Mouse (Mus musculus) testis, adult 2 months (tissue): ENCODE data around the gene Dapp1. TPM values are rescaled to one million over a fixed set of nuclear protein-coding genes. Genes with fewer than 3 reads are reported as not detected.
A peak's percentile ranks its signal among the peaks of the same experiment; 100 is the strongest.

Source experiments
- H3K27ac ChIP-seq: fragments of 200-500 bp; 2 replicates; pipeline ENCODE4 v1.5.1; 2012; ENCODE audit warnings: low read depth, low read length; ENCODE audit not compliant: control insufficient read depth, insufficient read depth
- H3K27me3 ChIP-seq: fragments of 200-500 bp; 2 replicates; pipeline ENCODE4 v1.6.1; 2012; ENCODE audit warnings: mild to moderate bottlenecking, low read length, moderate library complexity; ENCODE audit not compliant: control insufficient read depth, insufficient read depth
- H3K36me3 ChIP-seq: fragments of 200-500 bp; 2 replicates; pipeline ENCODE4 v1.6.1; 2012; ENCODE audit warnings: mild to moderate bottlenecking, low read length; ENCODE audit not compliant: control insufficient read depth, insufficient read depth
- H3K4me1 ChIP-seq: fragments of 200-500 bp; 2 replicates; pipeline ENCODE4 v1.6.1; 2012; ENCODE audit warnings: low read length; ENCODE audit not compliant: control insufficient read depth, insufficient read depth
- H3K4me3 ChIP-seq: fragments of 200-500 bp; 2 replicates; pipeline ENCODE4 v1.5.1; 2012; ENCODE audit warnings: low read depth, mild to moderate bottlenecking, low read length, moderate library complexity, mixed read lengths; ENCODE audit not compliant: control insufficient read depth
- CTCF ChIP-seq: fragments of 200-500 bp; IDR thresholded peaks from 2 replicates; pipeline ENCODE4 v1.5.1; 2012; ENCODE audit warnings: low read depth, mild to moderate bottlenecking, inconsistent platforms, low read length, moderate library complexity; ENCODE audit not compliant: control insufficient read depth, insufficient read depth, insufficient replicate concordance
- POLR2A ChIP-seq: fragments of 200-500 bp; IDR thresholded peaks from 2 replicates; pipeline ENCODE4 v1.6.1; 2012; ENCODE audit warnings: low read depth, mild to moderate bottlenecking, inconsistent platforms, low read length, moderate library complexity; ENCODE audit not compliant: control insufficient read depth
- polyA plus RNA-seq: library from polyadenylated mRNA; depleted of rRNA; stranded (reverse); fragments of >200 nt; gene quantifications from 2 replicates; pipeline ENCODE4 v1.2.3, GENCODE M21; 2012

Dapp1 gene
- polyA plus RNA-seq, 1 experiment = 24.9 TPM

- Histone ChIP-seq H3K4me3 (no peak overlapping the region), H3K36me3 (no peaks in the 10 kb centered on the region), H3K4me1 (no peaks in the 10 kb centered on the region; the same call in 1 of the 2 replicates), H3K27me3 (no peaks in the 10 kb centered on the region), H3K27ac (no peak overlapping the region)
- TF ChIP-seq CTCF (no peak), POLR2A (no peak)
These were observed 17.8 kb downstream of the Dapp1 start for GRCm38 (mm10) chr3:137963508-137963907.

GRCm38 (mm10) chr3:137961736-137962385 lies 19.5 kb downstream of the Dapp1 start:
- Histone ChIP-seq H3K27me3 (no peaks in the 10 kb centered on the region), H3K4me1 (no peaks in the 10 kb centered on the region; the same call in 1 of the 2 replicates), H3K4me3 (no peak overlapping the region), H3K36me3 (no peaks in the 10 kb centered on the region), H3K27ac (no peak overlapping the region)
- TF ChIP-seq POLR2A = no peak
- no peak for TF ChIP-seq CTCF

- Histone ChIP-seq H3K27ac (no peak overlapping the region), H3K4me1 (peaks cover 7% of the 10 kb centered on the region), H3K27me3 (no peaks in the 10 kb centered on the region), H3K36me3 (no peaks in the 10 kb centered on the region), H3K4me3 (peak overlapping the region; percentile 51; the same call in 1 of the 2 replicates)
- no peak for TF ChIP-seq CTCF
These were observed 21.9 kb downstream of the Dapp1 start for GRCm38 (mm10) chr3:137959456-137959855.

- Histone ChIP-seq H3K27me3 (no peaks in the 10 kb centered on the region), H3K27ac (no peak overlapping the region), H3K4me1 (peaks cover 8% of the 10 kb centered on the region), H3K36me3 (no peaks in the 10 kb centered on the region), H3K4me3 (peak overlapping the region; percentile 54; the same call in 1 of the 2 replicates)
- TF ChIP-seq POLR2A (no peak), CTCF (no peak)
These were observed 23.0 kb downstream of the Dapp1 start for GRCm38 (mm10) chr3:137958352-137958751.

- H3K36me3 ChIP-seq = no peaks in the 10 kb centered on the region
- H3K4me1 ChIP-seq = peaks cover 8% of the 10 kb centered on the region
- TF ChIP-seq CTCF (no peak), POLR2A (peak; percentile 42; the same call in 1 of the 2 replicates)
- no peak overlapping the region; the same call in 1 of the 2 replicates for H3K27ac ChIP-seq
- H3K27me3 ChIP-seq = no peaks in the 10 kb centered on the region
- H3K4me3 ChIP-seq = peak overlapping the region; percentile 76
These were observed 23.5 kb downstream of the Dapp1 start for GRCm38 (mm10) chr3:137957864-137958263.

- 0 out of 2 replicates have a peak overlapping the region, but pooled peaks have one; percentile 26 for H3K27ac ChIP-seq
- peaks cover 11% of the 10 kb centered on the region for H3K4me1 ChIP-seq
- H3K27me3 ChIP-seq = no peaks in the 10 kb centered on the region
- H3K4me3 ChIP-seq = peak overlapping the region; percentile 75
- no peaks in the 10 kb centered on the region for H3K36me3 ChIP-seq
- TF ChIP-seq POLR2A = no peak
- no peak for TF ChIP-seq CTCF
These were observed 25.7 kb downstream of the Dapp1 start for GRCm38 (mm10) chr3:137955560-137956081.

- H3K4me3 ChIP-seq = peak overlapping the region; percentile 81
- H3K27me3 ChIP-seq = no peaks in the 10 kb centered on the region
- TF ChIP-seq CTCF (no peak), POLR2A (peak; percentile 87)
- H3K27ac ChIP-seq = peak overlapping the region; percentile 85; the same call in 1 of the 2 replicates
- peaks cover 11% of the 10 kb centered on the region for H3K4me1 ChIP-seq
- no peaks in the 10 kb centered on the region for H3K36me3 ChIP-seq
These were observed 27.0 kb downstream of the Dapp1 start for GRCm38 (mm10) chr3:137954256-137954916.
